Mouse (Mus musculus) embryo, embryonic 10 days (tissue): ENCODE results near the gene Ubfd1.
"Not testable (repeated sequence)": the region's sequence is repeated elsewhere in the genome, so short reads cannot be mapped to it uniquely, and the experiment has no call there.

Source experiments
- DNase-seq: peaks from one replicate; pipeline ENCODE4 v3.0.0-alpha.2; 2015; ENCODE audit warnings: low spot score

Gene Ubfd1

DNA sequence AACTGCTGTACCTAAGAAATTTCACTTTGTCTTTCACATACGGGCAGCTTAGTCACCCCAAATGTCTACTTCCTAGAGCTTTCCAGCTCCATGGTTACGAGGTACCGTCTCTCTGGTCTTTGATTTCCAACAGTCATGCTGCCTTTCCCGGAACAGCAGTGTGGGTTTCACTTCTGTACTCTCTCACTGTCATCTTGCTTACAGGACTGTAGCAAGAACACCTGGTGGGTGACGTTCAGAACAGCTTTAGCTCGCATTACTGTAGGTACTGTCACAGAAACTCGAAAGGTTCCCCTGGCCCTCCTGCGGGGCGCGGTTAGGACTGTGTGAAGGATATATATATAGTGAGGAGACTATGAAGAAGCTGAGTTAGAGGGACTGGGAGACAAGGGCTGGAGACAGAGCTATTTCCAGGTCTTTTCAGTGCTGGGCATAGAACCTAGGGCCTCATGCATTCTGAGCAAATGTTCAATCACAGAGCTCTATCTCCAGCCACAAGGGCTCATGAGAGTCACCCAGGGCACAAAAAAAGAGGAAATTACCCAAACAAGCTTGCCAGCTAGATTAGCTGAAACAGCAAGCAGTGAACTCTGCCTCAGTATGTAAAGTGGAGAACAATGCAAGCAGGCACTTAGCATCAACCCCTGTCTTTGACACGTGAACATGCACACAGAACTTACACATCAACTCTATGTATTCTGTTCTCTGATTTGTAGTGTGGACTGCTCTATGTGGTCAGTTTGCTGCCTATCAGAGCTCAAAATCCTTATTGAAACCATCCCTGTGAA is 20.4 kb downstream of the Ubfd1 start:
- no peak for DNase-seq

DNA sequence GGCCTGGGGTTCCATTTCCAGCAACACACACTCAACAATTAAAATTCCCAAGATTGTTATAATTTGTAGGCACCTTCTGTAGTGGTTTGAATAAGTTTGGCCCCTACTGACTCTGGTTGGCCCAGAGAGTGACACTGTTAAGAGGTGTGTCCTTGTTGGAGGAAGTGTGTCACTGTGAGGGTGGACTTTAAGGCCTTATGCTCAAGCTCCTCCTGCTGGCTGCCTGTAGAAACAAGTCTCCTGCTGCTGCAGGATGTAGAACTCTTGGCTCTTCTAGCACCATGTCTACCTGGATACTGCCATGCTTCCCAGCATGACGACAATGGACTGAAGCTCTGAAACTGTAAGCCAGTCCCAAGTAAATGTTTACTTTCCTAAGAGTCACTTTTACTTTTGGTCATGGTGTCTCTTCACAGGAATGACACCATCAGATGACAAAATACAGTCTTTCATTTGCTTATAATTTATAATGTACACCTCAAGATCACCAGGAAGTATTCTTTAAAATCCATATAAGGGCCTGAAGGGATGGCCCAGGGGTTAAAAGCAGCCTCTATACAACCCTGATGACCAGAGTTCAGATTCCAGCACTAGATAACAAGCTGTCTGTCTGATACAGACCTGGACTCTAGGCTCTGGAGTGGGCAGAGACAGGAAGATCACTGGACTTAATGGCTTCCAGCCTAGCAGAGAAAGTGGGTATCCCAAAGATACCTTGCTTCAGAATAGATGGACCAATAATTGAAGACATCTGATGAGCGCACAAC is 27.8 kb downstream of the Ubfd1 start:
- no peak for DNase-seq

DNA sequence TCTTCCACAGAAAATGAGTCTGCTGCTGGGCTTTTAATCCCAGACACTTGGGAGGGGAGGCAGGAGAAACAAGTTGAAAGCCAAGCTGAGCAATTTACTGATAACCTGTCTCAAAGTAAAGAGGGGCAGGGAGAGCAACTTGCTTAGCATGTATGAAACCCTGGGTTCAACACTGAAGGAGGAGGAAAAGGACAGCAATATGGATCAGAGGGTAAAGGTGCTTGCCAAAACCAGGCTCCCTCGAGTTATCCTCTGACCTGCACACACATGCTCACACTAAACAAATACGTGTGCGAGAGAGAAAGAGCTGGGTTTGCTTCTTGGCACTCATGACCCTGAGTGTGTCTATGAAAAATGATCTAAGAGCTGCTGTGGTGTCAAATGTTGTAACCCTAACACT is 31.0 kb downstream of the Ubfd1 start:
- DNase-seq = no peak

DNA sequence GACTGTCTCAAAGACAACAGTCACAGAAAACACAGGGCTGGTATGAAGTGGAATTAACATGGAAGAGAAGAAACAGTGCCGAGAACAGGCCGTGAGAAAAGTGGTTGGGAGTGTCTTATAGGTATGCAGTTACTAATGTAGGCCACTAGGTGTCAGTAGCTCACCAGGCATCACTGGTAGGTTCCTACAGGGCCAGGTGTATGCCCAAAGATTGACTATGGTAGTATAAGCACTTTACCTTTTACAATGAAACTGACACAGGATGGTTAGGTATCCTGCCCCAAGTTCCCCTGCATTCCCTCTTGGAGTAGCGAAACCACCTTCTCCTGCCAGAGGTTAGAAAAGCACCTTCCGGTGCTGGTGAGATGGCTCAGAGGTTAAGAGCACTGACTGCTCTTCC is 32.2 kb downstream of the Ubfd1 start:
- DNase-seq = peak; percentile 77

DNA sequence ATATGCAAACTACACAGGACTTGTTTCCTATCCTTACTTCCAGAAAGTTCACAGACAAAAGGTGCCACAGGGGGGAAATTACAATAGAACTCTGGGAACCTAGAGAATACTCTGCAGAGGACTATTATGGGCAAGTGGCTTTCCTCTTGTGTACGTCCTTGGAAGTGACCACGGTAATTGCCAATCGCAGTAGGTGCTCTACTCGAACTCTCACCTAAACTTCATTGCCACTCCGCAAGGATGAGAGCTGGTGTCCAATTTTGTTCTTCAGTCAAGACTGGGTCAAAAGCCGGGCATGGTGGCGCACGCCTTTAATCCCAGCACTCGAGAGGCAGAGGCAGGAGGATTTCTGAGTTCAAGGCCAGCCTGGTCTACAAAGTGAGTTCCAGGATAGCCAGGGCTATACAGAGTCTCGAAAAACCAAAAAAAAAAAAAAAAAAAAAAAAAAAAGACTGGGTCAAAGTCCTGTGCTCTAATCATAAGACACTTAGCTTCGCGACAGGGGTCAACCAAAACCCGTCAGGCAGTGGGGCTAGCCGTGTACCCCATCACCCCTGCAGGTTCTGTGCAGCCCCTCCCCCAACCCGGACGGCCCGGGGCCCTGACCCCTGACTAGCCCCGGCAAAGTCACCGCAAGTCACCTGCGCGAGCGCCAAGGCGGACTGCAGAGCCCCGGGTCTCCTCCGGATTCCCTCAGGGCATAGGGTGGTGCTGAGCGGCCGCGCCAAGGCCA is 34.2 kb downstream of the Ubfd1 start:
- not testable (repeated sequence) for DNase-seq

DNA sequence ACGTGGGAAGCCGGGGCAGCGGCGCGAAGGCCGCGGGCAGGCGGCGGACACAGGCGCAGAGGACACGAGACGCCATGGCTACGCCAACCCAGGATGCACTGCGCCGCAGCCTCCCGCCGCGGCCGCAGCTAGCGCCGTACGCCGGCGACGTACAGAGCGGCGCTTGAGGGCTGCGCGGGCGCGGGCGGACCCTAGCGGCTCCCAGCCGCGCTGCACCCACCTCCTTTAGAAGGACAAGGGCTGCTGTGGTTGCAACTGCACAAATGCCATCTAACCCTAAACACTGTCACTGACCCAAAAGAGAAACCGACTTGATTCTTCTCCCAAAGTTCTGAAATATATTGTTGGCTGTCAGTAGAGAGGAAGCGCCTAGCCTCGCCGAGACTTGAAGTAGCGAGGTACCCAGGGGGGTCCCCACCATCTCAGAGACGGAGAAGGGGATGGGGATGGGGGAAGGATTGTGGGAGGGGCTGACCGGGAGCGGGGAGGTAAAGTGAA is 34.8 kb downstream of the Ubfd1 start, which contains the start of gene Ndufab1:
Gene Ndufab1, minus strand, starts transcription at position 140 of the 498 bp plus-strand sequence.
- peak; percentile 95 for DNase-seq

DNA sequence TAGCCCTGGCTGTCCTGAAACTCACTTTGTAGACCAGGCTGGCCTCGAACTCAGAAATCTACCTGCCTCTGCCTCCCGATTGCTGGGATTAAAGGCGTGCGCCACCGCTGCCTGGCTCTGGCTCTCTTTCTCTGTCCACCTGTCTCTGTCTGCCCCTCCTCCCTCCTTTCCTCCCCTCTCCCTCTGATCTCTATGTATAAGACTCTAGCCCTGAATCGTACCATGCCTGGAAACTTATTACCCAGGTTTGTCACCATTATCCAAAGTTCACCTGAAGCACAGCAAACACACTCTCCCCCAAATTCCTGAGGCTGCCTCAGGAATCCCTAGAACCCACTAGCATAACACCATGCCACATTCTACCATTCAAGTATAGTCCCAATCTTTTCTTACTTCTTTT is 41.2 kb downstream of the Ubfd1 start:
- DNase-seq = no peak

DNA sequence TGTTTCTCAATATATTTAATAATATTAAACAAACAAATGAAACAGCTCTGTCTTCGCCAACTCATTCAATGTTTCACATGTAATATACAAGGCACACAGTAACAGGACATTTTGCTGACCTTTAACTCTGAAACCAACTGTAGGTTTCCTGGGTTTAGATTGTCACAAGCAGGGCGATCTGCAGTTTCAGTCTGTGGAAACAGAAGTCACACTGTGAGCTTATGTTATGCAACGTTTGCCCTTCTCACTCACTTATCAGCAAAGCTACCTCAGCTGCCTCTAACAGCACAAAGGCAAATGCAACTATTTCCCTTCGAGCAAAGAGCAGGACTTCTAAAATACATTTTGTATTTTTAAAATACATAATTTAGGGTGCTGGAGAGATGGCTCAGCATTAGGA is 56.5 kb downstream of the Ubfd1 start:
- DNase-seq = no peak

DNA sequence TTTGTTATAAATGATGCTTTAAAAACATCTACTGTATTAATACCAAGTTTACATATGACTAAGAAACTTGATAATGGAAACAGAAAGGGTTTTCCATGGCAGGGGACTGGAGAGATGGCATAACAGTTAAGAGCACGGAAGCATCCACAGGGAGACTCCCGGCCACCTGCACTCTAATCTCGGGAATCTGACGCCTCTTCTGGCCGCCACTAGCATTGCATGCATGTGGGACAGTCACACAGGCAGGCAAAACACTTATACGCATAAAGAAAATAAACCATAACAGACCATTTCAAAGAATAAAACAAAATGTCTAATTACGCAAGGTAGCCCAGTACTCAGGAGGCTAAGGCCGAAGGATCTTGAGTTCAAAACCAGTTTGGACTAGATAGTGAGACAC is 58.7 kb downstream of the Ubfd1 start:
- DNase-seq = no peak

DNA sequence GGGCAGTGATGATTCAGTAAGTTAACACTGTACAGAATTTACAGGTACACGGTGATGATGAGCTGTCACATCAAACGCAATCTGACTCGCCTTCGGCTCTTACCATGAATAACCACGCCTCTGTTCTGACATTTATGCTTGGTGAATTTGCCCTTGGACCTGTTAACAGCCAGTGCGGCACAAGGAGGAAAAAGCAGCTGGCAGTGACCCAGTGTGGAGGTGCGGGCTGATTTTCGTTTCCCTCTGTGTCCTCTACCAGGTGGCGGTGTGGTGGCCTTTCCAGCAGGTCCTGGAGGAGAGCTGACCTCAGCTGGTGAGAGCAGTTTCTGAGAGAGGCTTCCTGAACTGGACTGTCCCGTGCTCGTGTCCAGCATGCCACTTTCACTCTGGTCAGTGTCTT is 60.0 kb downstream of the Ubfd1 start:
- no peak for DNase-seq
